Mouse (Mus musculus): ENCODE measurements around the gene Men1. TPM values are rescaled to one million over a fixed set of nuclear protein-coding genes. Genes with fewer than 3 reads are reported as not detected.

Gene Men1
- polyA plus RNA-seq, 1 experiment from 2014 or later, result 21.4 TPM

Other genes with a start within 250 kb of the Men1 start
- gene Cdca5, start 250.0 kb upstream of the Men1 start, polyA plus RNA-seq (2018), result 1.4 to 7.1 TPM (median 2.5 TPM) in 3 replicates
- 0.29 TPM in 1 of 3 replicates, not detected in the others for gene AC131692.1, start 240.6 kb upstream of the Men1 start, polyA plus RNA-seq (2018)
- gene Naaladl1, start 229.2 kb upstream of the Men1 start, polyA plus RNA-seq (2018), result not detected in 3 replicates
- gene Sac3d1, start 216.3 kb upstream of the Men1 start, polyA plus RNA-seq (2018), result 1.4 to 11.0 TPM (median 6.6 TPM) in 3 replicates
- gene Snx15, start 206.7 kb upstream of the Men1 start, polyA plus RNA-seq (2018), result 28.8 to 41.8 TPM (median 33.8 TPM) in 3 replicates
- 5.7 to 15.6 TPM (median 5.9 TPM) in 3 replicates for gene Batf2, start 194.0 kb upstream of the Men1 start, polyA plus RNA-seq (2018)
- gene Arl2, start 193.4 kb upstream of the Men1 start, polyA plus RNA-seq (2018), result 24.6 to 32.9 TPM (median 27.4 TPM) in 3 replicates
- gene Majin, start 150.6 kb upstream of the Men1 start, polyA plus RNA-seq (2018), result 0.11 TPM in 1 of 3 replicates, not detected in the others
- not detected in 3 replicates for gene Gpha2, start 108.6 kb upstream of the Men1 start, polyA plus RNA-seq (2018)
- 11.2 to 16.0 TPM (median 14.6 TPM) in 3 replicates for gene Ppp2r5b, start 99.1 kb upstream of the Men1 start, polyA plus RNA-seq (2018)
- 8.9 to 17.0 TPM (median 9.9 TPM) in 3 replicates for gene Atg2a, start 93.3 kb upstream of the Men1 start, polyA plus RNA-seq (2018)
- gene Ehd1, start 58.3 kb upstream of the Men1 start, polyA plus RNA-seq (2018), result 42.9 to 146 TPM (median 81.6 TPM) in 3 replicates
- gene Cdc42bpg, start 28.5 kb upstream of the Men1 start, polyA plus RNA-seq (2018), result 1.3 to 3.5 TPM (median 2.8 TPM) in 3 replicates
- 6.8 to 15.8 TPM (median 8.5 TPM) in 3 replicates for gene Map4k2, start 6.2 kb downstream of the Men1 start, polyA plus RNA-seq (2018)
- gene Sf1, start 28.7 kb downstream of the Men1 start, polyA plus RNA-seq (2018), result 95.2 to 156 TPM (median 120 TPM) in 3 replicates
- 0.21 to 0.59 TPM (median 0.39 TPM) in 3 replicates for gene Pygm, start 49.4 kb downstream of the Men1 start, polyA plus RNA-seq (2018)
- 5.2 to 12.2 TPM (median 11.4 TPM) in 3 replicates for gene Rasgrp2, start 64.4 kb downstream of the Men1 start, polyA plus RNA-seq (2018)
- gene Nrxn2, start 83.8 kb downstream of the Men1 start, polyA plus RNA-seq (2018), result not detected in 3 replicates
- not detected in 3 replicates for gene Slc22a12, start 208.1 kb downstream of the Men1 start, polyA plus RNA-seq (2018)